Mouse (Mus musculus): ENCODE results near the gene Rpl36a-ps1. TPM values are rescaled to one million over a fixed set of nuclear protein-coding genes. Genes with fewer than 3 reads are reported as not detected.
"Not testable (repeated sequence)": the region's sequence is repeated elsewhere in the genome, so short reads cannot be mapped to it uniquely, and the experiment has no call there.

Gene Rpl36a-ps1
- 0.96 and 1.6 TPM in 2 replicates for polyA plus RNA-seq (2015; fragmentation: Nextera tagmentation; extraction: Ambion mirVana)

- Histone ChIP-seq H3K27me3 (replicated peaks) (no peaks in the 10 kb centered on the region), H3K9me3 (no peaks in the 10 kb centered on the region), H3K36me3 (no peaks in the 10 kb centered on the region), H3K4me2 (replicated peaks) (no peak within 1 kb of the TSS), H3K4me1 (replicated peaks) (no peaks in the 10 kb centered on the region), H3K9ac (no peak within 1 kb of the TSS), H3K27ac (no peak within 1 kb of the TSS), H3K4me3 (replicated peaks) (no peak within 1 kb of the TSS)
- 96% methylated on average over 7 of the region's 7 CpGs for whole genome bisulfite sequencing
- ATAC-seq, result no peak
Observed at GRCm38 (mm10) chr14:98994218-98994617, at the start of gene Rpl36a-ps1. Rpl36a-ps1 (minus strand) TSS chr14:98994318.

DNA sequence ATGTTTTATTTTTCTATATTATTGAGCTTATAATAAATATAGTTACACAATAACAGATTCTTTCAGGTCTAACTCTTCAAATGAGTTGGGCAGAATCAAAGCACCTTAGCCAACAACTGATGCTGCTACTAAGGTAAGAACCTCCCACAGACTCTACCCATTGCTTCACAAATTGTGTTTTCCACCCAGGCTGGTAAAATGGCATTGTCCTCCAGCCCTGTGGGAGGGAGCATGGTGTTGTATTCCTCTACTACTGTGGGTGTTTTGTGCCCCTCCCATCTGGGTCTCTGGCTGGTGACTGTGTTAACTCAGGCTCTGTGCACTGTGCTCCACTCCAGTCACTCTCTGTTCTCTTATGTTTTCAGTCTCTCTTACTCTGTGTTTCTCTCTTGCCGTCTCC lies 49.4 kb upstream of the Rpl36a-ps1 start:
- Histone ChIP-seq H3K27me3 (replicated peaks) (no peaks in the 10 kb centered on the region), H3K4me2 (replicated peaks) (no peak overlapping the region), H3K27ac (no peak overlapping the region), H3K9ac (no peak overlapping the region), H3K4me1 (replicated peaks) (peaks cover 14% of the 10 kb centered on the region), H3K36me3 (no peaks in the 10 kb centered on the region), H3K9me3 (no peaks in the 10 kb centered on the region), H3K4me3 (replicated peaks) (no peak overlapping the region)
- ATAC-seq, result no peak
- 69% methylated on average over 1 of the region's 1 CpGs for whole genome bisulfite sequencing

DNA sequence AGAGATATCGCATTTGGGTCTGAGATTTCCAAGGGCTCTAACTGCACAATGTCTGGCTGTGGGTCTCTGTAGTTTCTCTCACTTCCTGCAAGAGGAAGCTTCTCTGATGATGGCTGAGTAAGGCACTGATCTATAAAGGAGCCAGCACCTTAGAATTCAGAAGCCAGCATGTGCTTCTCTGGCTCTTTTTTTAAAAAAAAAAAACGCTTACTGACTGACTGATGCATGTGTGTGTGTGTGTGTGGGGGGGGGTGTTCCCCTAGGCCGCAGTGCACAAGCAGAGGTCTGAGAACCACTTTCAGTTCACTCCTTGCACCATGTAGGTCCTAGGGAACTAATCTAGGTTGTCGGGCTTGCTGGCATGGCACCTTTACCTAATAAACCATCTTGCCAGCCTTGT lies 47.3 kb upstream of the Rpl36a-ps1 start:
- Histone ChIP-seq H3K4me2 (replicated peaks) (no peak overlapping the region), H3K9ac (no peak overlapping the region), H3K9me3 (no peaks in the 10 kb centered on the region), H3K36me3 (no peaks in the 10 kb centered on the region), H3K27ac (no peak overlapping the region), H3K27me3 (replicated peaks) (no peaks in the 10 kb centered on the region), H3K4me1 (replicated peaks) (peaks cover 14% of the 10 kb centered on the region), H3K4me3 (replicated peaks) (no peak overlapping the region)
- 66% methylated on average over 4 of the region's 4 CpGs for WGBS
- ATAC-seq, result no peak

GRCm38 (mm10) chr14:99039308-99039707 lies 45.2 kb upstream of the Rpl36a-ps1 start:
- H3K4me3 ChIP-seq (replicated peaks); H3K27ac ChIP-seq; H3K4me2 ChIP-seq (replicated peaks); H3K27me3 ChIP-seq (replicated peaks); H3K9ac ChIP-seq; ATAC-seq; H3K36me3 ChIP-seq; H3K9me3 ChIP-seq: not testable (repeated sequence)
- 81% methylated on average over 5 of the region's 5 CpGs for WGBS
- H3K4me1 ChIP-seq (replicated peaks), result peaks cover 11% of the 10 kb centered on the region

DNA sequence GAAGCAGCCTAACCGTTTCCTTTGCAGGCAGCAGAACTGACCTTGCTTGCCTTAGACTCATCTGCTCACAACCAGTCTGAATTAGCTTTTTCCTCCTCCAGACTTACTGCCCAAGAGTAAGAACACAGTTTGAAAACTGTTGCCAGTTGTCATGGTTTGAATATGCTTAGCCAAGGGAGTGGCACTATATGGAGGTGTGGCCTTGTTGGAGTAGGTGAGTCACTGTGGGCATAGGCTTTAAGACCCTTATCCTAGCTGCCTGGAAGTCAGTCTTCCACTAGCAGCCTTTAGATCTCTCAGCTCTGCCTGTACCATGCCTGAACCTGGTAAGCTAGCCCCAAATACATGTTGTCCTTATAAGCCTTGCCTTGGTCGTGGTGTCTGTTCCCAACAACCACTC lies 43.6 kb upstream of the Rpl36a-ps1 start:
- no peaks in the 10 kb centered on the region for H3K27me3 ChIP-seq (replicated peaks)

DNA sequence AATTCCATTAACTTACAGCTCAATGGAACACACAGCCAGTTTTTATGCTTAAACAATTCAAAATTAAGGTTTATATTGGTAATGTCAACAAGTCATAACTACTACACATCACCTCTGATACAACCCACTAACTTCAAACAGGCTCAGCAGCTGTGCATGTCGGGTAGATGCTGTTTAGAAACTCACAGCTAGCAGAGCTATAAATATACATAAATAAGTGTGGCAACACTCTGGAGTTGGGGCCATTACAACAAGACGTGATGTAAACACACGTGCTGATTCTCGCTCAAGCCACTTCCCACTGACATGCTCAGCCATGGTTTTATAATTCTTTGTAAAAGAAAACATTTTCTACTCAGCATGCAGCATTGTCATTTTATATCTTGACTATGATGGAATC lies 41.9 kb upstream of the Rpl36a-ps1 start:
- H3K9me3 ChIP-seq, result no peaks in the 10 kb centered on the region
- H3K4me3 ChIP-seq (replicated peaks), result no peak overlapping the region
- H3K9ac ChIP-seq, result no peak overlapping the region
- ATAC-seq, result no peak
- no peaks in the 10 kb centered on the region for H3K36me3 ChIP-seq
- no peak overlapping the region for H3K27ac ChIP-seq
- WGBS, result 56% methylated on average over 4 of the region's 4 CpGs
- H3K4me2 ChIP-seq (replicated peaks), result no peak overlapping the region
- no peaks in the 10 kb centered on the region for H3K27me3 ChIP-seq (replicated peaks)
- H3K4me1 ChIP-seq (replicated peaks), result no peaks in the 10 kb centered on the region; the same call in 1 of the 2 replicates

More for the DNA sequence above, 43.6 kb upstream of the Rpl36a-ps1 start:
- WGBS, result 75% methylated on average over 2 of the region's 2 CpGs
- H3K4me3 ChIP-seq (replicated peaks), result no peak overlapping the region
- H3K4me1 ChIP-seq (replicated peaks), result peaks cover 3% of the 10 kb centered on the region; the same call in 1 of the 2 replicates
- H3K9ac ChIP-seq, result no peak overlapping the region
- no peaks in the 10 kb centered on the region for H3K9me3 ChIP-seq
- no peak overlapping the region for H3K27ac ChIP-seq
- no peaks in the 10 kb centered on the region for H3K36me3 ChIP-seq
- ATAC-seq, result peak; percentile 61
- H3K4me2 ChIP-seq (replicated peaks), result no peak overlapping the region

DNA sequence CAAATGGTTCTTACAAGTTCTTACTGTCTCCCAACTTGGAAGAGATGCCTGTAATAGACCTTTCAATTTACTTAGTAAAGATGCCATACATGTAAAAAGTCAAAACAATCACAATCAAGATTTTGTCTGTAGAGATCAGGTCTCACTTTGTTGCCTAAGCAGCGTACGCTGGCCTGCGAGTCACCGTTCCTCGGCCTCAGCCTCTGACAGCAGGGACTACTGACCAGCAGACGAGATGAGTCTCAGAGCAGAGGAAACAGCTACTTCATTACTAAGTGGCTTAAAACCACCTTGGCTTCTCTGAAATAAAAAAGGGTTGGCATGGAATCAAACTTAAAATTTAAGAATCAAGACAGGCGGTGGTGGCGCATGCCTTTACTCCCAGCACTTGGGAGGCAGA lies 40.7 kb upstream of the Rpl36a-ps1 start:
- H3K9me3 ChIP-seq; H3K27ac ChIP-seq; H3K36me3 ChIP-seq; H3K4me1 ChIP-seq (replicated peaks); H3K4me3 ChIP-seq (replicated peaks); H3K4me2 ChIP-seq (replicated peaks); H3K9ac ChIP-seq; H3K27me3 ChIP-seq (replicated peaks); ATAC-seq: not testable (repeated sequence)
- 90% methylated on average over 8 of the region's 8 CpGs for WGBS

GRCm38 (mm10) chr14:99032596-99032995 lies 38.5 kb upstream of the Rpl36a-ps1 start:
- Histone ChIP-seq H3K4me3 (replicated peaks) (no peak overlapping the region), H3K9me3 (no peaks in the 10 kb centered on the region), H3K9ac (no peak overlapping the region), H3K27ac (no peak overlapping the region), H3K36me3 (no peaks in the 10 kb centered on the region), H3K27me3 (replicated peaks) (no peaks in the 10 kb centered on the region), H3K4me1 (replicated peaks) (no peaks in the 10 kb centered on the region; the same call in 1 of the 2 replicates), H3K4me2 (replicated peaks) (no peak overlapping the region)
- 80% methylated on average over 5 of the region's 5 CpGs for WGBS
- ATAC-seq, result no peak

DNA sequence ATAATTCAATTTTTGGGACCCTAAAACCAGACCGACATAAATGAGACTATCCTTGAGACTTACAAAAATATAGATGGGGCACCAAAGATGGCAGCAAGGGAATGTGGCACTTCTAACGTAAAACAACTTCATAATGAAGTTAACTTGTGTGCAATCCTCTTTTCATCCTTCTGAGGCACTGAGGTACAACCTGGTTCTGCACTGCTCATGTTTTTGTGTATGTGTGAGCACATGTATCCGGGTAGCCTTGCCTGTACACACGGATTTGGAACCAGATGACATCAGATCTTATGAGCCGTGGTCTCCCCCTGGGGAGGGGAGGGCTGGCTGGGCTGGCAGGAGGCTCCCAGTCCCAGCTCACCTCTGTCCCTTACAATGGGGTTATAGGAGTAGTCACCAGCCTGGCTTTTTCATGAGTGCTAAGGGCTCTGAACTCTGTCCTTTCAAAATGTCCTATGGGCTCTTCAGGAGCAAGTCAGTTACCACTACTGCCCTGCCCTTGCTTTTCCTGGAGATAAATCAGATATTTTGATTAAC lies 37.3 kb upstream of the Rpl36a-ps1 start:
- H3K4me2 ChIP-seq (replicated peaks), result no peak overlapping the region
- H3K9ac ChIP-seq, result no peak overlapping the region
- no peaks in the 10 kb centered on the region for H3K27me3 ChIP-seq (replicated peaks)
- H3K27ac ChIP-seq, result no peak overlapping the region
- WGBS, result 89% methylated on average over 5 of the region's 5 CpGs
- no peaks in the 10 kb centered on the region for H3K4me1 ChIP-seq (replicated peaks)
- peak; percentile 57 for ATAC-seq
- H3K36me3 ChIP-seq, result no peaks in the 10 kb centered on the region
- H3K4me3 ChIP-seq (replicated peaks), result no peak overlapping the region
- no peaks in the 10 kb centered on the region for H3K9me3 ChIP-seq

DNA sequence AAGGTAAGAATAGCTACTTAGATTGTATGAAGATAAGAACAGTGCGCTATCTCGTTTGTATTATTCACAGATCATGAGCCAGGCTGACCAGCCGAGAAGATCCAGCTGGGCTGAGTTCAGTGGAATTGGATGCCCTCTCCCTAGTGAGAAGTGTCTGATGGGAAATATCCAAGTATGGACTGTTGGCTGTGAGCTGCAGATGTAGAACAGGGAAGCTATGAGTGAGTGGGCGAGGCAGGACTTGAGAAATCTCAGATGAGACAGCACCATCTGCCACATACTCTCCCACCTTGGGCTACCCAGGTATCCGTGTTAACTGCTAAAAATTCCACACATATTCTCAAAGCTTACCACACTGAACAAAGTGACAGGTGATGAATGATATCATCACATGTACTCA lies 35.9 kb upstream of the Rpl36a-ps1 start:
- no peaks in the 10 kb centered on the region for H3K4me1 ChIP-seq (replicated peaks)
- H3K9ac ChIP-seq, result no peak overlapping the region
- H3K27ac ChIP-seq, result no peak overlapping the region
- no peak for ATAC-seq
- no peak overlapping the region for H3K4me2 ChIP-seq (replicated peaks)
- H3K36me3 ChIP-seq, result no peaks in the 10 kb centered on the region
- no peak overlapping the region for H3K4me3 ChIP-seq (replicated peaks)
- no peaks in the 10 kb centered on the region for H3K27me3 ChIP-seq (replicated peaks)
- H3K9me3 ChIP-seq, result no peaks in the 10 kb centered on the region
- WGBS, result 68% methylated on average over 5 of the region's 5 CpGs

DNA sequence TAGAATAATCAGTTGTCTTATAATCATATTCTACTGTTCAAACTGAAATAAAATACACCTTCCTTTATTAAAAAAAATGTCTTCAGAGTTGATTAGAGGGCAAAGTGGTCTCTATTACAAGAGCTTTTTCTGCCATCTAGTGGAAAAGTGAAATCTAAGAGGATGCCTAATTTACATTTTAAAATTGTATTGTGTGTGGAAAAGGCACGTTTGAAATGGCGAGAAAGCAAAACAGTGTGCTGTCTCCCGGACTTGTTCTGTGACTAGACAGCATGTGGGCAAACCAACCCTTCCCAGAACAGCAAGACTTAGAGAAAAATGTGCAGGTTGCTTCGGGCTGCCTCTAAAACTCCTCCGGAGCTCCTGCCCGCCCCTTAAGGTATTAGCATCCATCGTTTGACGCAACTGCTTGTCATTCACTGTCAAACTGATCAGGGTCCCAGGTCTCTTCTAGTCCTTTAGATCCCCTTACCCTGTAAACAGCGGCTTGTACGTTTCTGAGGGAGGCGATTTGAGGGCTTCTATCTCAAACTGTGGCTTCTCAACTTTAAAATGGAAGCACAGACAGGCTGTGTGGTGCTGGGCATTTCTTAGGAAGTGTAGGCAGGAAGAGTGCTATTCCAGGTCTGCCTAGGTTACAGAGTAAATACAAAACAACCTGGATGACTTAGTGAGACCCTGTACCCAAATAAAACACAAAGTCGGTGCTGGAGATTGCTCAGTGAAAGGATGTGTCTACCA lies 28.4 kb upstream of the Rpl36a-ps1 start:
- Histone ChIP-seq H3K9me3 (no peaks in the 10 kb centered on the region), H3K27me3 (replicated peaks) (no peaks in the 10 kb centered on the region), H3K9ac (no peak overlapping the region), H3K36me3 (no peaks in the 10 kb centered on the region), H3K27ac (no peak overlapping the region), H3K4me1 (replicated peaks) (no peaks in the 10 kb centered on the region), H3K4me3 (replicated peaks) (no peak overlapping the region), H3K4me2 (replicated peaks) (peak overlapping the region; percentile 45)
- WGBS, result 43% methylated on average over 12 of the region's 12 CpGs
- ATAC-seq, result no peak

DNA sequence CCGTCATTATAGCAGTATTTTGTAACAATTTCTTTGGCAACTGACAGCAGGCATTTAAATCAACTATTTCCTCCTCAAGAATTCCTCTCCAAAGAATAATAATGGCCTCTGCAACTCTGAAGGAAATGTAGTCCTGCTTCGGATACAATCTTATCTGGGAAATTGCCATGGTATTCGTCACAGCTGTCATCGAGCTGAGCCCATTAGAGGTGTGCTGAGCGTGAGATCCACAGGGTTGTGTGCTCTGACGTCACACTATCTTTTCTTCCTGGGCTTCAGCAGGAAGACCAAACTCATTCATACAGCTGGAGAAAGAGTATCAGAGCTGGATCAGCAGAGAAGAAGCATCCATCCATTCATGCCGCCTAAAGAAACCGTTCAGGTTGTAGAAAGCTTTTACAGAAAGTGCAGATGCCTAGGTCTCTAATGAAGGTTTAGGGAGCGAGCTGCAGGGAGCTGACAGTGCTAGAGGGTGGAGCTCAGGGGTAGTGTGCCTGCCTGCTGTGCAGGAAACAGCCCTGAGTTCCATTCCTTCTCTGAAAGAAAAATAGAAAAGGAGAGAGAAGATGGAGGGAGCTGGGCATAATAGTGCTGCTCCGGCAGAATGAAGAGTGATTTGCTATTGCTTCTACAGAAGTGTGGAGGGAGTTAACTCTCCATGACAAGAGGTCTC lies 25.2 kb upstream of the Rpl36a-ps1 start:
- 41% methylated on average over 10 of the region's 10 CpGs for WGBS
- H3K4me1 ChIP-seq (replicated peaks), result no peaks in the 10 kb centered on the region
- no peaks in the 10 kb centered on the region for H3K9me3 ChIP-seq
- no peak overlapping the region for H3K9ac ChIP-seq
- H3K4me3 ChIP-seq (replicated peaks), result no peak overlapping the region
- H3K36me3 ChIP-seq, result no peaks in the 10 kb centered on the region
- no peaks in the 10 kb centered on the region for H3K27me3 ChIP-seq (replicated peaks)
- ATAC-seq, result no peak
- H3K4me2 ChIP-seq (replicated peaks), result no peak overlapping the region
- no peak overlapping the region for H3K27ac ChIP-seq
